Mouse (Mus musculus) lung, postnatal 0 days (tissue): ENCODE measurements around the gene 1700017B05Rik. TPM values are rescaled to one million over a fixed set of nuclear protein-coding genes. Genes with fewer than 3 reads are reported as not detected.

ENCODE experiments used
- ATAC-seq: fragments of 200-750 bp; cut with Nextera tagmentation; 2 replicates; pipeline ENCODE4 v1.8.0; 2017; ENCODE audit warnings: moderate library complexity
- DNase-seq: peaks from one replicate; pipeline ENCODE4 v3.0.0-alpha.2; 2016; ENCODE audit warnings: low spot score
- H3K27ac ChIP-seq: fragments of 300-500 bp; sonication (generic); 2 replicates; pipeline ENCODE4 v1.5.1; 2014; ENCODE audit warnings: antibody characterized with exemption, mild to moderate bottlenecking, low read length, mixed read lengths
- H3K27me3 ChIP-seq: fragments of 300-500 bp; sonication (generic); replicated peaks from 2 replicates; pipeline ENCODE4 v1.6.1; 2014; ENCODE audit warnings: low read length, mixed read lengths; ENCODE audit not compliant: insufficient read depth
- H3K36me3 ChIP-seq: fragments of 300-500 bp; sonication (generic); 2 replicates; pipeline ENCODE4 v1.6.1; 2014; ENCODE audit warnings: low read length, mixed read lengths; ENCODE audit not compliant: insufficient read depth
- H3K4me1 ChIP-seq: fragments of 300-500 bp; sonication (generic); 2 replicates; pipeline ENCODE4 v1.6.1; 2014; ENCODE audit warnings: antibody characterized with exemption, low read depth, low read length, mixed read lengths; ENCODE audit not compliant: insufficient read depth
- H3K4me2 ChIP-seq: fragments of 300-500 bp; sonication (generic); replicated peaks from 2 replicates; pipeline ENCODE4 v1.6.1; 2014; ENCODE audit warnings: low read depth, mild to moderate bottlenecking, low read length, moderate library complexity, mixed read lengths
- H3K4me3 ChIP-seq: fragments of 300-500 bp; sonication (generic); 2 replicates; pipeline ENCODE4 v1.5.1; 2014; ENCODE audit warnings: low read depth, low read length
- H3K9ac ChIP-seq: fragments of 300-500 bp; sonication (generic); replicated peaks from 2 replicates; pipeline ENCODE4 v1.6.1; 2014; ENCODE audit warnings: low read depth, mild to moderate bottlenecking
- H3K9me3 ChIP-seq: fragments of 300-500 bp; sonication (generic); 2 replicates; pipeline ENCODE4 v1.6.1; 2016; ENCODE audit warnings: low read length, mixed read lengths
- CTCF ChIP-seq: IDR thresholded peaks from 2 replicates; pipeline ENCODE4 v1.5.1; 2016; ENCODE audit warnings: antibody characterized with exemption, mild to moderate bottlenecking
- EP300 ChIP-seq: IDR thresholded peaks from 2 replicates; pipeline ENCODE4 v1.6.1; 2016; ENCODE audit warnings: antibody characterized with exemption, mild to moderate bottlenecking, control low read depth
- WGBS: fragments of 180-500 bp; shearing (Covaris S2); extraction: QIAGEN DNeasy Blood & Tissue Kit; methylation state at CpG from one replicate; pipeline ENCODE4 v1.1.7; 2014; 5-methylcytosine and 5-hydroxymethylcytosine counted together
- polyA plus RNA-seq: library from polyadenylated mRNA; unstranded; fragments of >200 nt; fragmentation: Nextera tagmentation; extraction: Ambion mirVana; gene quantifications from 2 replicates; pipeline ENCODE4 v1.2.1, GENCODE M21; 2015

1700017B05Rik gene
- polyA plus RNA-seq, 1 experiment from 2014 or later: 15.6 TPM

DNA sequence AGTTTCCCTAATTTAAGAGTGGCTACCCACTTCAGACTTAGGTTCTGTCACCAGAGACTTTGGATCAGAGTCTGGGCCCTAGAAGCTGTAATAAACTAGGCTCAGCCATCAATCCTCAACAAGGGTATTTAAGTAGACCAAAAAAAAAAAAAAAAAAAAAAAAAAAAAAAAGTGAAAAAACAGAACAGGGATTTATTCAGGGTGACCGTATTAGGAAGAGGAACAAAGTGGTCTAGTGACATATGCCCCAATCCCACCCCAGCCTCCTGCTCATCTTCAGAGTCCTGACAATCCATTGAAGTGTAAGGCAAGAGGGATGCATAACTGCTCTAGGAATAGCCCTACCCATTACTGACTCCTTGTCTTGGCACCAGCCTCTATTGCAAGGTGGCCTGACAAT is 40.9 kb upstream of the 1700017B05Rik start:
- WGBS: 75% methylated on average over 1 of the region's 1 CpGs
- Histone ChIP-seq H3K27ac (no peak overlapping the region), H3K36me3 (no peaks in the 10 kb centered on the region), H3K4me1 (no peaks in the 10 kb centered on the region), H3K9me3 (no peaks in the 10 kb centered on the region), H3K9ac (no peak overlapping the region), H3K4me2 (no peak overlapping the region), H3K27me3 (no peaks in the 10 kb centered on the region), H3K4me3 (no peak overlapping the region)
- DNase-seq (no peak), ATAC-seq (no peak)
- TF ChIP-seq CTCF: no peak

DNA sequence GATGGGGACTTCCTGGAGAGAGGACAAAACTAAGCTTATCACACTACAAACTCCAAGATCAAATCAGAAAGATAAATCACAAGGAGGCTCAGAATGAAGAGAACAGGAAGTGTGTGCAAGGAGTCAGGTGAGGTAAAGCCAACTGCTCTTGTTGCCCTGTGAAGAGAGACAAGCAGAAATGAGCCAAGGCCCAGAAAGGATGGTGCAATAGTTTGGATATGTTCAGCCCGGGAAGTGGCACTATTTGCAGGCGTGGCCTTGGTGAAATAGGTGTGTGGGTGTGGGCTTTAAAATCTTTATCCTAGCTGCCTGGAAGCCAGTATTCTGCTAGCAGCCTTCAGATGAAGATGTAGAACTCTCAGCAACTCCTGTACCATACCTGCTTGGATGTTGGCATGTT is 38.4 kb upstream of the 1700017B05Rik start:
- 50% methylated on average over 2 of the region's 2 CpGs for WGBS
- no peak for TF ChIP-seq CTCF
- TF ChIP-seq EP300: no peak
- Histone ChIP-seq H3K4me2 (no peak overlapping the region), H3K27ac (no peak overlapping the region), H3K9ac (no peak overlapping the region), H3K27me3 (no peaks in the 10 kb centered on the region), H3K36me3 (no peaks in the 10 kb centered on the region), H3K4me3 (no peak overlapping the region), H3K9me3 (no peaks in the 10 kb centered on the region), H3K4me1 (no peaks in the 10 kb centered on the region)
- peak; percentile 53; the same call in 1 of the 2 replicates for ATAC-seq
- DNase-seq: peak; percentile 51

DNA sequence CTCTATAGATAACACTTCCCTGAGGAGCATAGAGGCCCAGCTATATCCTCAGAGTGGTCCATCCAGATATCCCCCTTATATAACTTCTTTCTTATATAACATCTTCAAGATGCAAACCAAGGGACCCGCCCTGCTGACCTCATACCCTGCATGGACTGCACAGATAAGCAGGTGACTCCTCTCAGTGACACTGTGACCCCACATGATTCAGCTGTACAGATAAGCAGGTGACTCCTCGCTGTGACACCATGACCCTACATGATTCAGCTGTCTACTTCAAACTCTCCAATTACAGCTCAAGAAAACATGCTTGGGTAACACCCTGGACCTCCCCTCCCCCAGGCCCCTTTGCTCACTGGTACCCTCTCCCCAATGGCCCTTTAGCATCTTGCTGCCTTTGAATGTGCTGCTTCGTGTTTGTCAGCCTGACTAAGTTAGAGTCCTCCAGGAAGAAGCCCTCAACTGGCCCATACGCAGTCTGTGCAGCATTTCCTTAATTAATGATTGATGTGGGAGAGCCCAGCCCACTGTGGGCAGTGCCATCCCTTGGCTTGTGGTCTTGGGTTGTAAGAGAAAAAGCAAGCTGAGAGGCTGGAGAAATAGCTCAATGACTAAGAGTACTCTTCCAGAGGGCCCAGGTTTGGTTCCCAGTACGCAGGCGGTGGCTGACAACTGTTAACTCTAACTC is 37.5 kb upstream of the 1700017B05Rik start:
- DNase-seq (no peak), ATAC-seq (peak; percentile 60)
- H3K27me3 ChIP-seq: no peaks in the 10 kb centered on the region
- H3K9ac ChIP-seq: no peak overlapping the region
- H3K36me3 ChIP-seq: no peaks in the 10 kb centered on the region
- H3K9me3 ChIP-seq: no peaks in the 10 kb centered on the region
- H3K4me3 ChIP-seq: no peak overlapping the region
- no peak for TF ChIP-seq CTCF
- TF ChIP-seq EP300: peak; percentile 16; the same call in 1 of the 2 replicates
- 61% methylated on average over 6 of the region's 6 CpGs for WGBS
- H3K4me1 ChIP-seq: no peaks in the 10 kb centered on the region
- no peak overlapping the region for H3K4me2 ChIP-seq
- no peak overlapping the region for H3K27ac ChIP-seq

DNA sequence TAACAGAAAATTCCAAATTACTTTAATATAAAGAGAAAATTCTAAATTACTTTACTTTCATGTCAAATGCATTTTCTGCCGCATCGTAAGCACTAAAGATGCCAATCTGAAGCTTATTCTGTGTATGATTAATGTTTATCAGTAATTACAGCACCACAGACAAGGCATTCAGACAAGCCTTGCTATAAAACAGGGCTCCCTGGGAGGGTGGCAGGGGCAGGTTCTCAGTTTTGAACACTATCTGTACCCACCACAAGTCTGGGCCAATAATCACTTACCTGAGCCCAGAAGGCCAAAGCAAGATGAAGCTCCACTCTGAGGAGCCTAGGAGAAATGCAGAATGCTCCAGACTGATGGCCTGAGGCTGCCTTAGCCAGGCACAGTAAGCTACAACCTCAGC is 35.5 kb upstream of the 1700017B05Rik start:
- Histone ChIP-seq H3K9ac (no peak overlapping the region), H3K4me3 (no peak overlapping the region), H3K27me3 (no peaks in the 10 kb centered on the region), H3K27ac (no peak overlapping the region), H3K4me2 (no peak overlapping the region), H3K9me3 (no peaks in the 10 kb centered on the region), H3K4me1 (no peaks in the 10 kb centered on the region), H3K36me3 (no peaks in the 10 kb centered on the region)
- TF ChIP-seq EP300 (no peak), CTCF (no peak)
- ATAC-seq (no peak), DNase-seq (no peak)
- WGBS: 94% methylated on average over 2 of the region's 2 CpGs

DNA sequence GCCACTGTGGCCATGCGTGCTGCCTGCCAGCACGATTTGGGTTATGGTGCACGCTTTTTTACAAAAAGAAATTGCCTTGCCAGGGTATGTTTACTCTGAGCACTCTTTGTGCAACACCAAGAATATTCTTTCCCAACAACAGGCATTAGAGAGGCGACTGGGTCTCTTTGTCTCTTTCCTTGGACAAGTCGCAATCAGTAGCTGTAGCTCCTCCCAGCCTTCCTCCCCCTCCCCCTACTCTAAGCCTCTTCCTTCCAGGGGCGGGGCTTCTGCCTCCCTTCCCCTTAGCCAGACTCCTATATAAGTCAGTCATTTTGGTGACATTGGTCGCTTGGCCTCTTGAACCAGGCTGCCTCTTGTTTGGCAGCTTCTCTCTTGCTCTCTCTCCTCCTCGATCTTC is 33.9 kb upstream of the 1700017B05Rik start:
- no peaks in the 10 kb centered on the region for H3K9me3 ChIP-seq
- H3K4me2 ChIP-seq: no peak overlapping the region
- no peaks in the 10 kb centered on the region for H3K36me3 ChIP-seq
- H3K27me3 ChIP-seq: no peaks in the 10 kb centered on the region
- WGBS: 61% methylated on average over 8 of the region's 8 CpGs
- no peaks in the 10 kb centered on the region for H3K4me1 ChIP-seq
- ATAC-seq: peak; percentile 52
- no peak overlapping the region for H3K9ac ChIP-seq
- DNase-seq: peak; percentile 67
- no peak overlapping the region for H3K27ac ChIP-seq
- TF ChIP-seq EP300 (no peak), CTCF (no peak)
- H3K4me3 ChIP-seq: no peak overlapping the region

DNA sequence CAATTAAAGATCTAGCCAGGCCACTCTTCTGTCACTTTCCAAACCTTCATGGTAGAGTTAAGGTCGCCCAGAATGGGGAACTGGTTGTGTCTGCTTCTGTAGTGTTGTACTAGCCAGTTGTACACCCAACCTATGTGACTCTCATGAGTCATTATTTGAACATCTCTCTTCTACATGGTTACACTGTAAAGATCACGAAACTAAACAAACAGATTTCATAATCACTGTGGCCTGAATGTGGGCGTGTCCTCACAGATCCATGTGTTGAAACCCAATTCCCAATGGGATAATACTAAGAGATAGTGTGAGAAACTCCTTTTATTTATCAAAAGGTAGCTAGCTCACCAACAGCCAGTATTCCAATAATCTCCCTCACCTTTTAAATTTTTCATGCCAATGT is 33.3 kb upstream of the 1700017B05Rik start:
- H3K27me3 ChIP-seq: no peaks in the 10 kb centered on the region
- 44% methylated on average over 3 of the region's 3 CpGs for WGBS
- no peak overlapping the region for H3K27ac ChIP-seq
- no peak overlapping the region for H3K4me3 ChIP-seq
- ATAC-seq (peak; percentile 61), DNase-seq (peak; percentile 74)
- H3K9me3 ChIP-seq: no peaks in the 10 kb centered on the region
- no peaks in the 10 kb centered on the region for H3K36me3 ChIP-seq
- TF ChIP-seq CTCF: no peak
- TF ChIP-seq EP300: no peak
- H3K9ac ChIP-seq: no peak overlapping the region
- H3K4me1 ChIP-seq: no peaks in the 10 kb centered on the region
- H3K4me2 ChIP-seq: no peak overlapping the region
